Mouse (Mus musculus): ENCODE measurements around the gene Pde11a. TPM values are rescaled to one million over a fixed set of nuclear protein-coding genes. Genes with fewer than 3 reads are reported as not detected.
A peak's percentile ranks its signal among the peaks of the same experiment; 100 is the strongest.

Gene Pde11a
- polyA plus RNA-seq, 1 experiment from 2014 or later, result 0.36 TPM

DNA sequence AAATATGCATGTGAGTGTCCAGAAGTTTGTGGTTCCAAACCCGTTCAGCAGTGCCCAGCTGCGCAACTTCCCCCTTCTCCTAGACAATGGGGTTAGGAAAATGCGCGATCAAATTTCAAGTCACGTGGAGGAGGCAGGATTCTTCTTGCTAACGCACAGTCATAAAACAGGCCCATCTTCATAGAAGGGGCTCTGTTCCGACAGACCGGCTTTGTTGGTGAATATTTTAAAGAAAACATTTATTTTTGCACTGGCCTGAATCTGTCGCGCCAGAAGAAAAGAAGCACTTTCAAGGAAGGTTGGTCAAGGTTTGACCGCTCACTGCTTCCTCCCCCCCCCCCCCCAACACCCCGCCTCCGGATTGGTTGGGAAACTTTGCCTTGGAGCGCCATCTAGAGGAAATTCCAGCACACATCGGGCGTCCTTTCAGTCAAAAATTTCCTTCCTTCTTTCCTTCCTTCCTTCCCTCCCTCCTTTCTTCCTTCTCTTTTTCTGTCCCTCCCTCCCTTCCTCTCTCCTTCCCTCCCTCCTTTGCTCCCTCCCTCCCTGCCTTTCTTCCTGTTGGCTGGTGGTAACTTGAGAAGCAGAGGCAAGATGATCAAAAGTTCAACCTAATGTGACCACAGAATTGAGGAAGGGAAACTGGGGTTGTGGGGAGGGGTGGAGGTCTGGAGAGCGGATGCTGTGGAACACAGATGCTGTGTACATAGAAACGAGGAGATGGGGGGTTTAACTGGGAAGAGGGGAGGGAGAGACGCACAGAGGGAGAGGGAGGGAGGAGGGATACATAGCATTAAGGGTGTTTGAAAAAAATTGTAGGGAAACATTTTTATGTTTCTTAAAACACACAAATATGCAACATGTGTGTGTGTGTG is 267.9 kb downstream of the Pde11a start:
- Histone ChIP-seq H3K4me1 (replicated peaks; ENCODE audit: control insufficient read depth, insufficient read depth, low read length) (no peaks in the 10 kb centered on the region; the same call in 1 of the 2 replicates), H3K4me2 (replicated peaks; ENCODE audit: low read depth, low read length) (peak overlapping the region; percentile 31), H3K4me3 (ENCODE audit: low read depth, low read length) (peak overlapping the region; percentile 26), H3K36me3 (ENCODE audit: control insufficient read depth, insufficient read depth, low read length) (no peaks in the 10 kb centered on the region), H3K27me3 (ENCODE audit: control insufficient read depth, insufficient read depth, low read length) (no peaks in the 10 kb centered on the region), H3K9me3 (ENCODE audit: control insufficient read depth, low read length) (no peaks in the 10 kb centered on the region), H3K27ac (ENCODE audit: low read depth, low read length) (peak overlapping the region; percentile 65), H3K9ac (ENCODE audit: low read depth, low read length) (peak overlapping the region; percentile 40)
- 4% methylated on average over 19 of the region's 19 CpGs for WGBS
- ATAC-seq (ENCODE audit: low FRiP score) (peak; percentile 93), DNase-seq (ENCODE audit: low spot score) (peak; percentile 86)

DNA sequence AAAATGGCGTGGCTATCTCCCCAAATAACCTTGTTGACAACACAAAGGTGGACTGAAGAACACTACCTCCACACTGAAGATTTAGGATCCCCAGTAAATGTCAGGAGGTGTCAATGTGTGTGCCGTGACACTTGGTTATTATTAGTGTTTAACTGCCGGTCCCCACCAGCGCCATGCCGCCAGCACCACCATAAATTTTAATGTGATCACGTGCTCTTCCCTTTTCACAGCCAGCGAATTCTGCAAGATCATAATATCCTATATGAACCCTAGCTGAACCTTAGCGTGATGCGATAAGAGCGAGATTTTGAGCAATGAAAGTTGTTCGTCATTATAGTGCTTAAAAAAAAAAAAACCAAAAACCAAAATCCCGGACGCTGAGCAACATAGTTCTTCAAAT is 269.3 kb downstream of the Pde11a start:
- H3K4me2 ChIP-seq (replicated peaks; ENCODE audit: low read depth, low read length), result no peak overlapping the region
- H3K36me3 ChIP-seq (ENCODE audit: control insufficient read depth, insufficient read depth, low read length), result no peaks in the 10 kb centered on the region
- H3K9ac ChIP-seq (ENCODE audit: low read depth, low read length), result no peak overlapping the region
- no peak for DNase-seq (ENCODE audit: low spot score)
- ATAC-seq (ENCODE audit: low FRiP score), result 0 out of 2 replicates have a peak, but pooled peaks have one; percentile 30
- no peaks in the 10 kb centered on the region; the same call in 1 of the 2 replicates for H3K4me1 ChIP-seq (replicated peaks; ENCODE audit: control insufficient read depth, insufficient read depth, low read length)
- 77% methylated on average over 13 of the region's 13 CpGs for WGBS
- peak overlapping the region; percentile 43; the same call in 1 of the 2 replicates for H3K27ac ChIP-seq (ENCODE audit: low read depth, low read length)
- H3K27me3 ChIP-seq (ENCODE audit: control insufficient read depth, insufficient read depth, low read length), result no peaks in the 10 kb centered on the region
- no peak overlapping the region for H3K4me3 ChIP-seq (ENCODE audit: low read depth, low read length)
- H3K9me3 ChIP-seq (ENCODE audit: control insufficient read depth, low read length), result no peaks in the 10 kb centered on the region

DNA sequence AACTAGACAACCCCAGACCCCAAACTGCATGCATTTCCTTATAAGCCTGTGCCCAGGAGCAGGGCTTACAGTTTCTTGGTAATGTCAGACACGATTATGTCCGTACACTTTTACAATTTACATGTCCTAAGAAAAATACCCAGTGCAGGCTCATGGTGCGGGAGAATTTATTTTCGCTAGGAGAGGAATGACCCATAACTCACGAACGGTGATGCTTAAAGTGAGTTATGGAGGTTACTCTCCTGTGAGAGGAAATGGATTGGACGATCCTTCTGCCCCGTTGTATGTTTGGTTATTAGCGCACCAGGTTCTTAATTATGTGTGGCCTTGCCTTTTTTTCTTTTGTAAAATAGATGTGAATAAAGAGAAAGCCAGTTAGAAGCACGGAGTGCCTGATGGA is 270.4 kb downstream of the Pde11a start:
- H3K36me3 ChIP-seq (ENCODE audit: control insufficient read depth, insufficient read depth, low read length), result no peaks in the 10 kb centered on the region
- no peaks in the 10 kb centered on the region; the same call in 1 of the 2 replicates for H3K4me1 ChIP-seq (replicated peaks; ENCODE audit: control insufficient read depth, insufficient read depth, low read length)
- H3K4me2 ChIP-seq (replicated peaks; ENCODE audit: low read depth, low read length), result no peak overlapping the region
- no peaks in the 10 kb centered on the region for H3K27me3 ChIP-seq (ENCODE audit: control insufficient read depth, insufficient read depth, low read length)
- no peak overlapping the region for H3K4me3 ChIP-seq (ENCODE audit: low read depth, low read length)
- H3K27ac ChIP-seq (ENCODE audit: low read depth, low read length), result peak overlapping the region; percentile 43; the same call in 1 of the 2 replicates
- 81% methylated on average over 10 of the region's 10 CpGs for WGBS
- ATAC-seq (ENCODE audit: low FRiP score) (no peak), DNase-seq (ENCODE audit: low spot score) (no peak)
- no peaks in the 10 kb centered on the region for H3K9me3 ChIP-seq (ENCODE audit: control insufficient read depth, low read length)
- no peak overlapping the region for H3K9ac ChIP-seq (ENCODE audit: low read depth, low read length)

DNA sequence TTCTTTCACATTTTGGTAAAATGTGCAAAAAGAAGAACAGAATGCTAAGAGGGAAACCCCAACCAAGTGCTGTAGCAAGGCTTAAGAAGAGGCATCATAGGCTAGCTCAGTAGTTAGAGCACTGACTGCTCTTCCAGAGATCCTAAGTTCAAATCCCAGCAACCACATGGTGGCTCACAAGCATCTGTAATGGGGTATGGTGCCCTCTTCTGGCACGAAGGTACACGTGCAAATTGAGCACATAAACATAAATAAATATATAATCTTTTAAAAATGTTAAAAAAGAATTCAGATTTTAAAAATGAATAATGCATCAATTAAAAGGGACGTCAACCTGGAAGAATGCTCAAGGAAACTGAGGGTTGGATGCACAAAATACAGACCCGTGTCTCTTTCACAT is 271.4 kb downstream of the Pde11a start:
- Histone ChIP-seq H3K4me3 (ENCODE audit: low read depth, low read length) (no peak overlapping the region), H3K36me3 (ENCODE audit: control insufficient read depth, insufficient read depth, low read length) (no peaks in the 10 kb centered on the region), H3K4me2 (replicated peaks; ENCODE audit: low read depth, low read length) (no peak overlapping the region), H3K27ac (ENCODE audit: low read depth, low read length) (no peak overlapping the region), H3K4me1 (replicated peaks; ENCODE audit: control insufficient read depth, insufficient read depth, low read length) (no peaks in the 10 kb centered on the region; the same call in 1 of the 2 replicates), H3K27me3 (ENCODE audit: control insufficient read depth, insufficient read depth, low read length) (no peaks in the 10 kb centered on the region), H3K9ac (ENCODE audit: low read depth, low read length) (no peak overlapping the region), H3K9me3 (ENCODE audit: control insufficient read depth, low read length) (no peaks in the 10 kb centered on the region)
- DNase-seq (ENCODE audit: low spot score) (no peak), ATAC-seq (ENCODE audit: low FRiP score) (no peak)
- WGBS, result 57% methylated on average over 4 of the region's 4 CpGs

DNA sequence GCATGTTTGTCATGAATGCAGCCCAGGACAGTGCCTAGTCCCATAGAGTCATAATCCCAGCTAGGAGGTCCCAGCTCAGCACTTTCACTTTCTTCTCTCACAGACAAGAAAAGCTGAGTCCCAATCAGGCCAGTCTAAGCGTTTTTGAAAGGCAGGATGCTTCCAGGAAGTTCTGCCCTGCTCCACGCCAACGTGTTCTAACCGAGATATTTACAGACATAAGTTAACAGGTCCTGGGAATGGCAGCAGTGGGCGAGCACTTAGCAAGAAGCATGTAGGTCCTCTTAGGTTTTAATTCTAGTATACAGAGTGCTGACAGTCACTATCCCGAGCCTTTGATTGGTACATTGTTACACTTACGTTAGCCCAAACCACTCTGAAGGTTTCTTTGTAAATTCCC is 273.3 kb downstream of the Pde11a start:
- Histone ChIP-seq H3K9ac (ENCODE audit: low read depth, low read length) (no peak overlapping the region), H3K4me1 (replicated peaks; ENCODE audit: control insufficient read depth, insufficient read depth, low read length) (no peaks in the 10 kb centered on the region; the same call in 1 of the 2 replicates), H3K36me3 (ENCODE audit: control insufficient read depth, insufficient read depth, low read length) (no peaks in the 10 kb centered on the region), H3K4me2 (replicated peaks; ENCODE audit: low read depth, low read length) (no peak overlapping the region), H3K27ac (ENCODE audit: low read depth, low read length) (no peak overlapping the region), H3K27me3 (ENCODE audit: control insufficient read depth, insufficient read depth, low read length) (no peaks in the 10 kb centered on the region), H3K4me3 (ENCODE audit: low read depth, low read length) (no peak overlapping the region), H3K9me3 (ENCODE audit: control insufficient read depth, low read length) (no peaks in the 10 kb centered on the region)
- 78% methylated on average over 7 of the region's 7 CpGs for whole genome bisulfite sequencing
- DNase-seq (ENCODE audit: low spot score), result no peak
- no peak for ATAC-seq (ENCODE audit: low FRiP score)

DNA sequence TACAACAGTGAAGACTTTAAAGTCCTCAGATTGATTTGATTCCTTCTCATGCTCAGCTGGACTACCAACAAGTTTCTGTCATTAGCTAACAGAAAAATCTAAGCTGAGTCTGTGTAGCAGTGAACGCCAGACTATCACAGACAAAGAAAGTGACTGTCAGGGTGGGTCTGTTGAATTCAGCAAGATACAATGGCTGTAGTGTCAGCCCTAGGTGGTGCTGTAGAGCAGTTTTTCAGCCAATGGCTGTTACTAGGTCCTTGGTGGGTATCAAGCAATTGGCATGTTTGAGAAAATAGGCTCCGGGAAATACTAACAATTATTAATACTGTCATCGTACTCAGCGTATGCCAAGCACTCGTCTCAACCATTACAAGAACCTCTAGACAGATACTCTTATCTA is 274.5 kb downstream of the Pde11a start:
- no peak overlapping the region for H3K9ac ChIP-seq (ENCODE audit: low read depth, low read length)
- H3K4me2 ChIP-seq (replicated peaks; ENCODE audit: low read depth, low read length), result no peak overlapping the region
- ATAC-seq (ENCODE audit: low FRiP score) (no peak), DNase-seq (ENCODE audit: low spot score) (peak; percentile 64)
- no peak overlapping the region for H3K27ac ChIP-seq (ENCODE audit: low read depth, low read length)
- no peak overlapping the region for H3K4me3 ChIP-seq (ENCODE audit: low read depth, low read length)
- H3K36me3 ChIP-seq (ENCODE audit: control insufficient read depth, insufficient read depth, low read length), result no peaks in the 10 kb centered on the region
- peaks cover 2% of the 10 kb centered on the region; the same call in 1 of the 2 replicates for H3K4me1 ChIP-seq (replicated peaks; ENCODE audit: control insufficient read depth, insufficient read depth, low read length)
- 74% methylated on average over 5 of the region's 5 CpGs for WGBS
- H3K9me3 ChIP-seq (ENCODE audit: control insufficient read depth, low read length), result no peaks in the 10 kb centered on the region
- H3K27me3 ChIP-seq (ENCODE audit: control insufficient read depth, insufficient read depth, low read length), result no peaks in the 10 kb centered on the region

DNA sequence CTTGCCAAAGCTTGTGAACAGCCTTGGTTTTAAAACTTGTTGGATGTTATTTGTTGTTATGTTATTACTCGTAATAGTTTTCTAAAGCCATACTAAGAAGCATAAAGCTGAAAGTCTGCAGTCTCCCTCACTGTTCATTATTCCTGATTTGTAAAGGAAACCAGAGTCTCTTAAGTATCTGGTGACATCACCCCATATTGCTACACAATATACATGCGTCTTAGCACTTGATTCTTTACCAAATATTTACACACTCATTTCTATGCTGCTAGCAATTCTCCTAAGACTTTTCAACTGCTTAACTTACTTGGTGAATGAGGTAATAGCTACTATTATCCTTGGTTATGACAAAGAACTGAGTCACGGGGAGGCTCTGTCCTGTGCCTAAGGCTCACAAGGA is 278.4 kb downstream of the Pde11a start:
- Histone ChIP-seq H3K4me2 (replicated peaks; ENCODE audit: low read depth, low read length) (no peak overlapping the region), H3K9ac (ENCODE audit: low read depth, low read length) (no peak overlapping the region), H3K4me3 (ENCODE audit: low read depth, low read length) (no peak overlapping the region), H3K4me1 (replicated peaks; ENCODE audit: control insufficient read depth, insufficient read depth, low read length) (peaks cover 5% of the 10 kb centered on the region), H3K36me3 (ENCODE audit: control insufficient read depth, insufficient read depth, low read length) (no peaks in the 10 kb centered on the region), H3K27me3 (ENCODE audit: control insufficient read depth, insufficient read depth, low read length) (no peaks in the 10 kb centered on the region), H3K9me3 (ENCODE audit: control insufficient read depth, low read length) (no peaks in the 10 kb centered on the region), H3K27ac (ENCODE audit: low read depth, low read length) (no peak overlapping the region)
- DNase-seq (ENCODE audit: low spot score) (no peak), ATAC-seq (ENCODE audit: low FRiP score) (no peak)
- 90% methylated on average over 3 of the region's 3 CpGs for WGBS

DNA sequence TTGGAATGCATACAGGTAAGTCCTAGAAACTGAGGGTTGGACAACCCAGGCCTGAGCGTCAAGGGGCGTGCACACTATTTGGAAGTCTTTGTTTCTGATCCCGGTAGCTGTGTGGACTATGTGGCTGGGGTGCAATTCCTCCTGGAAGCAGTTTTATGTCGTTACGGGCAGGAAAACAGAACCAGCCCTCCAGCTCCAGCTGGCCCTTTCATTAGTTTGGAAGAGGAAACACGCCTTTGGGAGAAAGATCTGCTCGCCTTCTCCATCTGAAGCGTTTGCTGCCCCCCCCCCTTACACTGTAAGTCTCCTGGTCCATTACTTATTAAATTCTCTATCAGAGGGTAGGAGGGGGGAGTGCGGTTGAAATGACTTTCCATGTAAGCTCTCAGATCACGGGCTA is 279.0 kb downstream of the Pde11a start:
- Histone ChIP-seq H3K27ac (ENCODE audit: low read depth, low read length) (peak overlapping the region; percentile 58), H3K36me3 (ENCODE audit: control insufficient read depth, insufficient read depth, low read length) (no peaks in the 10 kb centered on the region), H3K27me3 (ENCODE audit: control insufficient read depth, insufficient read depth, low read length) (no peaks in the 10 kb centered on the region), H3K9me3 (ENCODE audit: control insufficient read depth, low read length) (no peaks in the 10 kb centered on the region), H3K4me3 (ENCODE audit: low read depth, low read length) (no peak overlapping the region), H3K4me2 (replicated peaks; ENCODE audit: low read depth, low read length) (no peak overlapping the region), H3K4me1 (replicated peaks; ENCODE audit: control insufficient read depth, insufficient read depth, low read length) (peaks cover 5% of the 10 kb centered on the region), H3K9ac (ENCODE audit: low read depth, low read length) (no peak overlapping the region)
- 63% methylated on average over 10 of the region's 10 CpGs for WGBS
- no peak for ATAC-seq (ENCODE audit: low FRiP score)
- no peak for DNase-seq (ENCODE audit: low spot score)

Measured in hindbrain, embryonic 11.5 days (tissue).